Mouse (Mus musculus) megakaryocyte, embryonic 14.5 days (primary cell): ENCODE measurements at regions not wholly inside any gene's neighbourhood (a gene's known extent, or its start where the extent isn't known, plus 50 kb on each side); places are given as distances from the start of the nearest gene placed in this dataset.

Experiments used
- FLI1 ChIP-seq: IDR thresholded peaks from 2 replicates; pipeline ENCODE4 v1.6.1; 2012; ENCODE audit warnings: low read length, inconsistent platforms, mixed read lengths
- GATA1 ChIP-seq: IDR thresholded peaks from 3 replicates; pipeline ENCODE4 v1.6.1; 2012; ENCODE audit warnings: mixed read lengths, low read length, inconsistent platforms, borderline replicate concordance

GRCm38 (mm10) chr11:19246390-19247114, 227.8 kb upstream of the Meis1 start:
- TF ChIP-seq GATA1 (no peak), FLI1 (no peak)
